Mouse (Mus musculus) T-helper 17 cell (primary cell): ENCODE measurements around the gene Olfr229.
"Not testable (repeated sequence)": the region's sequence is repeated elsewhere in the genome, so short reads cannot be mapped to it uniquely, and the experiment has no call there.

Experiments
- in situ Hi-C, 2 experiments: fragments of 300-600 bp; cut with MboI, MseI; formaldehyde crosslinking; loops; 1 replicate in 1 of 2; 2 replicates in 1 of 2; pipeline ENCODE4 v1.15.1; 2025; ENCODE audit warnings: high pct_unique_total_duplicates in 2 of 2

The Olfr229 gene

DNA sequence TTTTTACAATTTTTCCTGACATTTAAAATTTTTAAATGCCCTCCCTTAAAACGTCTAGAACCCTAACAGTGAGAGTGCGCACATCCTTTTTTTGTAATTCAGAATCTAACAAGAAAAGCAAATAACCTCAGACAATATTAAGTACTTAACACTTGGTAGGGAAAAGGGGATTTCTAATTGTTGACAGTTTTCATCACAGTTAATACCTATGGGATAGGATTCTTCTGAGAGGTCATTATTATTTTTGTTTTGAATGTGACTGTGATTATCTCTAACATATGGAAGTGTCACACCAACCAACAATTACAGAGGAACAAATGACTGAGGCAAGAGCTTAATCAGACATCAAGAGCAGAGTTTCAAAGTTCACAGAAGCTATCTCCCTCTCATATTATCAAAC is at the start of gene Olfr229:
Gene Olfr229, plus strand, starts transcription at position 301 of the 400 bp plus-strand sequence.
- in situ Hi-C loops = no loop called here

DNA sequence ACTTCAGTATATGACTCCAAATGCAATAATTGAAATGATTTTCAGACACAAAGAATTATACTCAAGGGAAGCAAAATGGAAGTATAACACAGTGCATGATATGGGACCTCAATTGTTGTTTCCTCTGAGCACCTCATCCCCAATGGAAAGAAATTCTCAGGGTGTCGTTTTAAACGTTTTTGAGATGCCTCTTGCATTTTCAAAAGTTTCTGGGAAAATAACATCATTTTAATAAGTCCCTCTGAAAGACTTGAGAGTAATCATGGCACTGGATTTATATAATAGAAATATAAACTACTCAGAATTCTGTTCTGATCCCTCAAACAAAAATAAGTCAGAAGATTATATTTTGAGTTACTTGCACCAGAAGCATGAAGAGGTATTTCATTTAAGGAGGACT is 41.0 kb upstream of the Olfr229 start, which contains the start of gene Olfr972:
Gene Olfr972, plus strand, starts transcription at position 301 of the 400 bp plus-strand sequence.
- in situ Hi-C loops = no loop called here

DNA sequence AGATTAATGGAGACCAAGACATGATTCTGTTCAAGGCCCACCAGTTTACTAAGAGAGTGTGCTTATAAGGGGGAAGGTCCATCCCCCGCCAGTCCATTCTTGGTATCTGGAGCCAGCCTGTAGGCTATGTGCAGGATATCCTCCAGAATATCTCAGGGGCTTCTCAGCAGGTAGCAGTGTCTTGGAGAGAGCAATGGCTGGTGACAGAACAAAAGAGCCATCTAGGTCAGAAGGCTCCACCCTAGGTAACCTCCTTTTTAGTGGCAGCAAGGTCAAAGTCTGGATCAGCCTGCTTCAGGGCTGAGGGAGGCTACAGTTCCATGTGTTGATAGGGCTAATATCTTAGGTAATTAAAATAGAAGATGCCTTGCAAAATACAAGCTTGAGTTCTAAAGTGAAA is 35.1 kb upstream of the Olfr229 start:
- in situ Hi-C loops = not testable (repeated sequence)

DNA sequence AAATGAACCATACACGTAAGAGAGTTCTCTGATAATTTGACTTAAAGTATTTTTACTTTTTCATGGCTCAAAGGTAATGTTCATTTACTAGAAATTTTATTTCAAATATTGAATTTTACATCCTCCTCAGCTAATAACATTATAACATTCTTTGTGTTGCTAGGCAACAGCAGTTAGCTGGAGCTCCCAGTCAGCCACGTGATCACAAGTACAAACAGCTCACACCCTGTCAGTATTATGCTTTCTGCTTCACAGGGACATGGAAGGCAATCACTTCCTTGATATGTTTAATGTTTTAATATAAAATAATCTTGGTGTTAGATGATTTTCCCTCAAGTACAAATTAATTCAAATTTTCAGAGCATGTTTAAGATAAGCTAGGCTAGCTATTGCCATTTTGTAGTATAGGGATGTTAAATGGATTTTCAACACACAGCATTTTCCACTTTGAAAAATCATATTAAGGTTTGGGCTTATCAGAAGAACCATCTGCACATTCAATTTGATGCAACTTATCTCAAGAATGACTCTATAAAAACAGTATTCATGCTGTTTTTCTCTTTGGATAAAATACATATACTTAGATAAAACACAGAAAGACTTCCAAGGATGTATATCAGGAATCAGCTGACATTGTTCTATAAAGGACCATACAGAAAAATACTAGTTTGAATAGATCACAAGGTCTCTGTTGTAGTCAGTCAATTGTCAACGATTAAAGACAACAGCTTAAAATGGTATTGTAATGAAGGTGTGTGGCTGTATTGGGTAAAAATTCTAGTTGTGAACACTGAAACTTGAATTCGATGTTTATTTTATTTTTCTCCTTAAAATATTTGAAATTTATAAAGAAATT is 29.4 kb upstream of the Olfr229 start:
- in situ Hi-C loops = loop anchor here (5.0 kb wide), 1 partner anchor 50 kb away; no protein-coding TSS in a partner anchor

DNA sequence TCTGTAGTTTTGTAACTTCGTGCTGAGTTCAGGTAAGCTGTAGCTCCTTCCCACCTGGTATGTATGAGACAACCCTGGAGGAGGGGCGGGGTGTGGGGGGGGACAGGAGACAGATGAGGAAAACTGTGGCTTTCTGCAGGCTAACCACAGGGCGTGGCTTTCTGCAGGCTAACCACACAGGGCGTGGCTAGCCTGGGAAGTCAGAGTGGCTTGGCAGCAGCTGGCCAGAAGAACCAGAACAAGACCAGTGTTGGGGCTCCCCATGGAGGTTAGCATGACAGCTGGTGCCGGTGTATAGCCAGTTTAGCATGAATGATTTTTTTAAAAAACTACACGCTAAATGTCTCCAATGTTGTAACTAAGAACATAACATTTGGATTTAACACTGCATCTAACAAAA is 2.0 kb upstream of the Olfr229 start:
- in situ Hi-C loops = no loop called here

DNA sequence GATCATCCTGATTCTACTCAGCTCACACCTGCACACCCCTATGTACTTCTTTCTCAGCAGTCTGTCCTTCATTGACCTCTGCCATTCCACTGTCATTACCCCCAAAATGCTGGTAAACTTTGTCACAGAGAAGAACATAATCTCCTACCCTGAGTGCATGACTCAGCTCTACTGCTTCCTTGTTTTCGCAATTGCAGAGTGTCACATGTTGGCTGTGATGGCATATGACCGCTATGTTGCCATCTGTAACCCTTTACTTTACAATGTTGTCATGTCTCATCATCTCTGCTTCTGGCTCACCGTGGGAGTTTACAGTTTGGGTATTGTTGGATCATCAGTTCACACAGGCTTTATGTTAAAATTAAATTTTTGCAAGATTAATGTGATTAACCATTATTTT is 2.8 kb downstream of the Olfr229 start:
- in situ Hi-C loops = no loop called here

DNA sequence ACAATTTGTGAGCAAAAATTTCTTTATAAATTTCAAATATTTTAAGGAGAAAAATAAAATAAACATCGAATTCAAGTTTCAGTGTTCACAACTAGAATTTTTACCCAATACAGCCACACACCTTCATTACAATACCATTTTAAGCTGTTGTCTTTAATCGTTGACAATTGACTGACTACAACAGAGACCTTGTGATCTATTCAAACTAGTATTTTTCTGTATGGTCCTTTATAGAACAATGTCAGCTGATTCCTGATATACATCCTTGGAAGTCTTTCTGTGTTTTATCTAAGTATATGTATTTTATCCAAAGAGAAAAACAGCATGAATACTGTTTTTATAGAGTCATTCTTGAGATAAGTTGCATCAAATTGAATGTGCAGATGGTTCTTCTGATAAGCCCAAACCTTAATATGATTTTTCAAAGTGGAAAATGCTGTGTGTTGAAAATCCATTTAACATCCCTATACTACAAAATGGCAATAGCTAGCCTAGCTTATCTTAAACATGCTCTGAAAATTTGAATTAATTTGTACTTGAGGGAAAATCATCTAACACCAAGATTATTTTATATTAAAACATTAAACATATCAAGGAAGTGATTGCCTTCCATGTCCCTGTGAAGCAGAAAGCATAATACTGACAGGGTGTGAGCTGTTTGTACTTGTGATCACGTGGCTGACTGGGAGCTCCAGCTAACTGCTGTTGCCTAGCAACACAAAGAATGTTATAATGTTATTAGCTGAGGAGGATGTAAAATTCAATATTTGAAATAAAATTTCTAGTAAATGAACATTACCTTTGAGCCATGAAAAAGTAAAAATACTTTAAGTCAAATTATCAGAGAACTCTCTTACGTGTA is 21.1 kb downstream of the Olfr229 start:
- in situ Hi-C loops = loop anchor here (5.0 kb wide), 1 partner anchor 51 kb away; no protein-coding TSS in a partner anchor

DNA sequence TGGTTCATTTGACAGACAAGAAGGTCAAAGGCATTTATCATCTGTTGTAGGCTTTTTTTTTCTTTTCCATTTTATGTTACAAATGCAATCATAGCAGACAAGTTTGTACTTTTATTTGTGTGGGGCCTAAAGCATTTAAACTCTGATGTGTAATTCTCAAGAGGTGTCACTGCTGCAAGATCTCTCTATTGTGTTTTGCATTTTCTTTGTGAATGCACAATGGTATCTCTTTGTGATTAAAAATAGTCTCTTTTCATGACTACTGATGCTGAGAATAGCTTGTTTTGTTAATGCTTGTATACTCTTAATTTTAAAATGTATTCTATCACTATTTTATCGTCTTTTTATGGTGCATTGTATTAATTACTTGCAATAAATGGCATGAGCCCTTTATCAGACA is 21.7 kb downstream of the Olfr229 start:
- in situ Hi-C loops = loop anchor here (5.0 kb wide), 1 partner anchor 52 kb away; no protein-coding TSS in a partner anchor

DNA sequence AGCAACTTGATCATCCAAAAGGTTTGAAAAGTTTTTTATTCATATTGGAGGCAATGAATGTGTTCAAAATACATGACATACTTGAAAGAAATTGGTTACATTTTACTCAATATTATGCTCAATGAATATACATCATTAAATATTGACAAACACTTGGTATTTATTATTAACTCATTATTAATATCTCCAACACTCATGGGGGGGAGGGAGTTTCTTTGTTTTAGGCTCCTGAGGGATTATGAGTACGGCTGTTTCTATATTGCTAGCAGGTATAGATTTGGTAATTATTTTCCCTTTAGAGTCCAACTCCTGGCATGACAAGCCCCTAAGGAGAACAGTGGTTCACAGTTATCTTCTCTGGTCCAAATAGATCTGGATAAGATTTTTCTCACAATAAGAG is 30.1 kb downstream of the Olfr229 start, which contains the start of gene Olfr974:
Gene Olfr974, plus strand, starts transcription at position 301 of the 400 bp plus-strand sequence.
- in situ Hi-C loops = no loop called here

DNA sequence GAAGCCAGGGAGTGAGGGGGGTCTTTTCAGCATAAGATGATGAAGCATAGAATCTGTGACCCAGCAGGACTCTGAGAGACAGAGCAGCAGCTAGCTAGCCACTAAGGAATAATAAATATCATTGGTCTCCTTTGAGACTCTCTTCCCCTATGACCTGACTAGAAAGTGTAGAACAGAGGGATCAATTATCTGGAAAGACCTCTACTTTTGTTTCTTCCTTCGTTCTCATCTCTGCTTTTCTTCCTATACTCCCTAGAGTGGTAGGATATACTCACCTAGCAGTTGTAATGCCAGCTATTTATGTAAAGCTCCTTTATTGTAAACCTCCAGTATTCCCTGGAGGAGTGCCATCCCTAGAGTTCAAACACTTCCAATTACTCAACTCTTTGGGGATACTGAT is 44.8 kb downstream of the Olfr229 start, which contains the start of gene Olfr975:
Gene Olfr975, minus strand, starts transcription at position 101 of the 400 bp plus-strand sequence.
- in situ Hi-C loops = no loop called here

DNA sequence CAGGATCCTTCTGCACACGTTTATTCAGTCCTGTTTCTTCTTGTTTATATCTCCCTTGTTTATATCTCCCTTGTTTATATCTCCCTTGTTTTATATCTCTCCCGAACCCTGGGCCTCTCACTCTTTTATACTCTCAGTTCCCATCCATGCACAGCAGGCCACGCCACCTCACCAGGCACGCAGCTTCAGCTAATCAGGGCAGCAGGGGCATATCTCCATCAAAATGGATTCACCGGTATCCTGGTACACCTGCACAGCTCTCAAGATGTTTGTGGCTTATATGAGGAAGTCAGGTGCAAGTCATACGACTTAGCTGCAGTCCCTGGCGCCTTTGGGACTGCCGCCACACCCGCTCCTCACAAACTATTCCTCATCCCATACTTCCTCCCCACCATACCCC is 53.9 kb downstream of the Olfr229 start, which contains the start of gene Olfr976:
Gene Olfr976, minus strand, starts transcription at position 101 of the 400 bp plus-strand sequence.
- in situ Hi-C loops = not testable (repeated sequence)
